Mouse (Mus musculus) large intestine, adult 2 months (tissue): ENCODE results near the gene Jam2. TPM values are rescaled to one million over a fixed set of nuclear protein-coding genes. Genes with fewer than 3 reads are reported as not detected.
A peak's percentile ranks its signal among the peaks of the same experiment; 100 is the strongest.

Experiments used
- DNase-seq: peaks from one replicate; pipeline ENCODE4 v3.0.0-alpha.2; 2012; ENCODE audit warnings: low read depth, low spot score
- WGBS: fragments of 180-500 bp; shearing (Covaris S2); methylation state at CpG from one replicate; pipeline ENCODE4 v1.1.7; 2018; 5-methylcytosine and 5-hydroxymethylcytosine counted together
- polyA plus RNA-seq: library from polyadenylated mRNA; depleted of rRNA; stranded (reverse); fragments of >200 nt; gene quantifications from 2 replicates; pipeline ENCODE4 v1.2.3, GENCODE M21; 2012; rRNA removed

Jam2 gene
- 3.3 and 4.9 TPM in 2 replicates for polyA plus RNA-seq

DNA sequence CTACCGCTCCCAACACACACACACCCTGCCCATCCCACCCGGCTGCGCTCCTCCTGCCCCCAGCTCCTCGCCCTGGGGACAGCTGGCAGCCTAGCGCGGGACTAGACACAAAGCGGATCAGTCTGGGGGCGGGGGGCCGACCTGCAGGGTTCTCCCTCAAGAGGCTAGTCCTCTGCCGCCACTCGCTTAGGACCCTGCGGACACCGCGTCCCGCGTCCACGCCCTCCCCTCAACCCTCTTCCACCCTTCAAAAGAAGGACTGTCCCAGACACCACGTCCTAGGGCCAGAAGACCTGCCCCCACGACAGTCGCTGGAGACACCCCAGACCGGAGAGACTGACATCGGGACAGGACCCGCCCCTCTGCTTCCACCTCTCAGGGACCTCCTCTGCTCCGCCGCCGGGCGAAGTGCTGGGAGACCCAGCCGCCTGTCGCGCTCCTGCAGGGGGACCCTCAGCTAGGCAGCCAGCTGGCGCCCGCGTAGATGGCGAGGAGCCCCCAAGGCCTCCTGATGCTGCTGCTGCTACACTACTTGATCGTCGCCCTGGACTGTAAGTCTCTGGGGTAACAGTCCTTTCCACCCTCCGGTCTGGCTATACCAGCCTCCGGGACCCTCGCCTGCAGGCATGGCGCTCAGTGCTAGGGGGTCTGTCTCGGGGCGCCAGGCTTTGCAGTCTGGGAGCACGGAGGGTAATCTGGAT, at the start of gene Jam2:
Gene Jam2, plus strand, starts transcription at position 121 of the 701 bp plus-strand sequence.
- WGBS: under 1% methylated on average over 43 of the region's 43 CpGs
- DNase-seq: no peak

GRCm38 (mm10) chr16:84734806-84735165, 39.1 kb upstream of the Jam2 start:
- WGBS: under 1% methylated on average over 15 of the region's 15 CpGs
- DNase-seq: no peak

DNA sequence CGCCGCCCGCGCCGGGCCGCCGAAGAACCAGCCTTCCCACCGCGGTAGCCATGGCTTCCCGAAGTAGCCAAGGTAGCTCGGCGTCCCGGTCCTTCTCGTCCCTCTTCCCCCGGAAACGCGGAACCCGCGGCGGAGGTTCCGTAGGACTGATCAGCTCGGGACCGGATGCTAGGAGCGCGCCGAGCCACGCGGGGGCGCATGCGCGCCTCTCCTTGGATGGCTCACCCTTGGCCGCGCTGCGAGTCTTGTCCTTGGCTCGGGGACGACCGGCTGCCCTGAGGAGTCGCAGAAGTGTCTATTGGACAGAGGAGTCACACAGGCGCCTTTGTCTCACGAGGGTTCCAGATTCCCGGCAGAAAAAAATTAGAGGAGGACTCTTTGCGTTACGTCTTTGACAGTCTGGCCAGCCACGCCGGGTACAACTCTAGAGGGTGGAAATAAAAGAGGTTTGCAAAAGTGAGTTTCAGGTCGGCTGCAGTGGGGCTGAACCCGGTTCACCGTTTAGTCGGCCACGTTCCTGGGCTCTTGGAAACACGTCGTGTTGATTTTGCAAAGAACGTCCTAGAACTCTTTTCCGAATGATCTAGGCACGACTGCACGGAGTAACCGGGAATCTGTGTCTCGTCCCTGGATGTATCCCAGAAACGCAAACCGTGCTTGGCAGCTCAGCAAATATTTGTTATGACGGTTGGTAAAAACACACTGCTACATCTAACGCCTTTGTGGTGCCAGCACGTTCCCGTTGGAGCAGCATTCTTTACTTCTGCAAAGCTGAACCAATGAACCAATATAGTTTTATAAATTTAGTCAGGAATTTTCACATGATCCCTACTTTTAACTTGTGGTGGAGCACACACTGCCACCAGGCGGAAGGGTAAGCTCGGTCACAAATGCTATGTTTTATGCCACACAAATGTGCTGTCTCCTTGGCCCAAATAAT, 38.5 kb upstream of the Jam2 start, which contains the start of gene Mrpl39:
Gene Mrpl39, minus strand, starts transcription at position 577 of the 940 bp plus-strand sequence.
- WGBS: under 1% methylated on average over 66 of the region's 66 CpGs
- DNase-seq: peak; percentile 93

GRCm38 (mm10) chr16:84737358-84737757, 36.6 kb upstream of the Jam2 start:
- DNase-seq: no peak
- WGBS: 80% methylated on average over 3 of the region's 3 CpGs

GRCm38 (mm10) chr16:84744703-84745490, 29.0 kb upstream of the Jam2 start:
- WGBS: 49% methylated on average over 10 of the region's 10 CpGs
- no peak for DNase-seq

GRCm38 (mm10) chr16:84745721-84746306, 28.1 kb upstream of the Jam2 start:
- DNase-seq: no peak
- 70% methylated on average over 6 of the region's 6 CpGs for WGBS

- WGBS: 70% methylated on average over 8 of the region's 8 CpGs
- no peak for DNase-seq
These were observed 6.0 kb upstream of the Jam2 start for GRCm38 (mm10) chr16:84767956-84768355.

GRCm38 (mm10) chr16:84769182-84769581, 4.7 kb upstream of the Jam2 start:
- no peak for DNase-seq
- 72% methylated on average over 4 of the region's 4 CpGs for WGBS

DNA sequence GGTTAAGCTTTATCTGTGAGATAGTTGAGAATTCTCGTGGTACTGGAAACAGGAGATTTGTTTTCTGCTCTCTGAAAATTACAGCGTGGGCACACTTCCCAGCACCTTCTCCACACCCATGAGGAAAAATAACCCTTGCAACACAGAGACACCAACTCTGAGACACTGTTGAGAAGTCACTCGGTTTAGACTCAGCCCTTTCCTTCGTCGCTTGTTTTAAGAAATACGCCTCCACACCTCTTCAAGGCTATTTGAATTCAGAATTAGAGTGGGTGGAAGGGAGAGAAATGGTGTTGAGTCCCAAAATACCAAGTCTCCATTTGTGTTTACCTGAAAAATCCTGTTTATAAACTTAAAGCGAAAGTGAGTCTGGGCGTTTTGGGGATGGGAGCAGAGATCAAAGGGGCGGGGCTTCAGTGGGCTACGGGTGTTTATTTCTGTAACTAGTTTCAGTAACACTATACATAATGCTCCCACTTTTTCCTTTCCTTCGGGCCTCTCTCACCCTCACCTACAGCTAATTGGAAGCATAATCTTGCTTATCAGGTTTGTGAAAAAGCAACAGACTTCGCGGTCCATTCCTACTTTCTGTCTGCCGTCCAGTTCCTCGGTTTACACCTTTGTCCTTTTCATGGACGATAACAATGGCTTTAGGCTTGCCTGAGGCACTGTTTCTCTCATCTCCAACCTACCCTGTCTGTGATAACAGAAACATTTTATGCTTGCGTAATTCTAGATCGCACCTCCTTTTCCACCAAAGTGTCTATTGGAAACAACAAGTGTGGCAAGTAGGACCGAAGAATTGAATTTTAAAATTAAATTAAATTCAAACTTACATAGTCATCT, 4.1 kb upstream of the Jam2 start:
- WGBS: 79% methylated on average over 19 of the region's 19 CpGs
- no peak for DNase-seq

GRCm38 (mm10) chr16:84770891-84771290, 3.0 kb upstream of the Jam2 start:
- no peak for DNase-seq
- 61% methylated on average over 7 of the region's 7 CpGs for WGBS

DNA sequence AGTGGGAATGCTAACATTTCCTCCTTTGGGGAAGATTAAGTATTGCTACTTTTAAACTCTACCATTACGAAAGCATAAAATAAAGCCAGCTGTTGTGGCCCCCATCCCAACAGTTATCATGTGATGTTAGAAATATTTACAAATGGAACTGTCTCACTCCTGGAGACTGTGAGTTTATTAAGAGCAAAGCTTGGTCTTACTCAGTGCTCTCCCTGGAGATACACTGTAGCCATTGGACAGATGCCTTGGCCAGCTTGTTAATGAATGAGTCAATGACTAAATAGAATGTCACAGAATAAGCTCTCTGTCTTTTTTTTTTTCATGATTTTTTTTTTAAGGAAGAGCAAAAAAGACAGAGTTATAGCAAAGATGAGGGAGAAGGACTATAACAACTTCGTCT, 2.5 kb upstream of the Jam2 start:
- no peak for DNase-seq
- WGBS: 77% methylated on average over 2 of the region's 2 CpGs

- WGBS: 44% methylated on average over 8 of the region's 8 CpGs
- DNase-seq: no peak
These were observed 1.2 kb upstream of the Jam2 start for GRCm38 (mm10) chr16:84772496-84773267.

DNA sequence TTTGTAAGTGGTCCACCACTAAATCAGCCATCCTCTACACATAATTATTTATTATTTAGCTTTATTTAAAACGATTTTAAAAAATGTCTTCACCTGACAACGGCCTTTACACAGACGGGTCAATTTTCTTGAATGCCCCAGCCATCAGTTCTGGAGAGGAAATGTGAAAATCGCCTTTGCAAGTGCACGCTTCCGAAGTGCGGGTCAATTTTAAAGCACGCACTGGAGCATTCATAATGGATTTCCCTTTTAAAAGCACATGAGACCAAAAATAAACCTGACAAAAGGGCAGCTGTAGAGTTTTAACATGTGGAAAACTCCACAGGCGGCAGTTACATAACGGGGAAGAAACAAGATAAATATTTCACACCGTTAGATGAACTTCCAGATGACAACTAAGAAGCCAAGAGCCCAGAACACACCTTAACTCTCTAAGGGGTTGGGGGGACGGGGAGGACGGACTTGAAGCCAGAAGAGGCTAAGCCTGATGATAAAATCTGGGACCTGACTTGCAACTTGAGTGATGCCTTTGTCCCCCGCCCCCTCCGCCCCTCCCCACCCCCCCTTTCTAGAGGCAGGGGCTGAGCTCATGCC, 558 bp upstream of the Jam2 start:
- 11% methylated on average over 15 of the region's 15 CpGs for WGBS
- no peak for DNase-seq

- WGBS: 2% methylated on average over 23 of the region's 23 CpGs
- DNase-seq: no peak
These were observed 873 bp downstream of the Jam2 start for GRCm38 (mm10) chr16:84774761-84775231.

GRCm38 (mm10) chr16:84775356-84775755, 1.4 kb downstream of the Jam2 start:
- 43% methylated on average over 11 of the region's 11 CpGs for WGBS
- no peak for DNase-seq

GRCm38 (mm10) chr16:84776089-84776784, 2.3 kb downstream of the Jam2 start:
- WGBS: 32% methylated on average over 7 of the region's 7 CpGs
- no peak for DNase-seq

GRCm38 (mm10) chr16:84778431-84778830, 4.5 kb downstream of the Jam2 start:
- 82% methylated on average over 6 of the region's 6 CpGs for WGBS

More at GRCm38 (mm10) chr16:84778431-84778830, 4.5 kb downstream of the Jam2 start:
- DNase-seq: no peak
